Mouse (Mus musculus) urinary bladder, postnatal 14 days (tissue): Measurements from ENCODE around the gene Ncapg2.

Experiments
- DNase-seq: peaks from one replicate; pipeline ENCODE4 v3.0.0; 2021; ENCODE audit warnings: low spot score

The Ncapg2 gene

GRCm38 (mm10) chr12:116405045-116405835 is at the start of gene Ncapg2:
TSS of gene Ncapg2 (plus strand) at chr12:116405402.
- peak; percentile 99 for DNase-seq

GRCm38 (mm10) chr12:116362091-116362490 is 43.1 kb upstream of the Ncapg2 start:
- no peak for DNase-seq

- no peak for DNase-seq
Observed at GRCm38 (mm10) chr12:116366900-116367299, 38.3 kb upstream of the Ncapg2 start.

- no peak for DNase-seq
Observed at GRCm38 (mm10) chr12:116367346-116367745, 37.9 kb upstream of the Ncapg2 start.

GRCm38 (mm10) chr12:116368857-116369256 is 36.3 kb upstream of the Ncapg2 start:
- DNase-seq: no peak

GRCm38 (mm10) chr12:116383101-116383500 is 22.1 kb upstream of the Ncapg2 start:
- DNase-seq: no peak

- no peak for DNase-seq
Observed at GRCm38 (mm10) chr12:116383995-116384394, 21.2 kb upstream of the Ncapg2 start.

- no peak for DNase-seq
Observed at GRCm38 (mm10) chr12:116386802-116387201, 18.4 kb upstream of the Ncapg2 start.

GRCm38 (mm10) chr12:116389868-116390267 is 15.3 kb upstream of the Ncapg2 start:
- no peak for DNase-seq

GRCm38 (mm10) chr12:116394327-116394726 is 10.9 kb upstream of the Ncapg2 start:
- DNase-seq: no peak

GRCm38 (mm10) chr12:116395312-116395711 is 9.9 kb upstream of the Ncapg2 start:
- no peak for DNase-seq

GRCm38 (mm10) chr12:116396072-116396695 is 9.0 kb upstream of the Ncapg2 start:
- no peak for DNase-seq

- no peak for DNase-seq
Observed at GRCm38 (mm10) chr12:116404012-116404679, 1.1 kb upstream of the Ncapg2 start.

- DNase-seq: peak; percentile 14
Observed at GRCm38 (mm10) chr12:116405836-116406155, 594 bp downstream of the Ncapg2 start.

GRCm38 (mm10) chr12:116407883-116408282 is 2.7 kb downstream of the Ncapg2 start:
- DNase-seq: no peak

- no peak for DNase-seq
Observed at GRCm38 (mm10) chr12:116414941-116415340, 9.7 kb downstream of the Ncapg2 start.

- DNase-seq: no peak
Observed at GRCm38 (mm10) chr12:116416514-116416913, 11.3 kb downstream of the Ncapg2 start.

GRCm38 (mm10) chr12:116421656-116422055 is 16.5 kb downstream of the Ncapg2 start:
- DNase-seq: no peak

GRCm38 (mm10) chr12:116425392-116425791 is 20.2 kb downstream of the Ncapg2 start:
- DNase-seq: no peak

GRCm38 (mm10) chr12:116433742-116434141 is 28.5 kb downstream of the Ncapg2 start:
- DNase-seq: no peak

GRCm38 (mm10) chr12:116435232-116435631 is 30.0 kb downstream of the Ncapg2 start:
- DNase-seq: no peak

GRCm38 (mm10) chr12:116436125-116436524 is 30.9 kb downstream of the Ncapg2 start:
- no peak for DNase-seq

- DNase-seq: no peak
Observed at GRCm38 (mm10) chr12:116438591-116438990, 33.4 kb downstream of the Ncapg2 start.
